Mouse (Mus musculus): ENCODE measurements around the gene Retsat. TPM values are rescaled to one million over a fixed set of nuclear protein-coding genes. Genes with fewer than 3 reads are reported as not detected.

Retsat gene
- polyA plus RNA-seq, 3 experiments from 2014 or later, result 3.9 to 5.5 (median 4.1) TPM

DNA sequence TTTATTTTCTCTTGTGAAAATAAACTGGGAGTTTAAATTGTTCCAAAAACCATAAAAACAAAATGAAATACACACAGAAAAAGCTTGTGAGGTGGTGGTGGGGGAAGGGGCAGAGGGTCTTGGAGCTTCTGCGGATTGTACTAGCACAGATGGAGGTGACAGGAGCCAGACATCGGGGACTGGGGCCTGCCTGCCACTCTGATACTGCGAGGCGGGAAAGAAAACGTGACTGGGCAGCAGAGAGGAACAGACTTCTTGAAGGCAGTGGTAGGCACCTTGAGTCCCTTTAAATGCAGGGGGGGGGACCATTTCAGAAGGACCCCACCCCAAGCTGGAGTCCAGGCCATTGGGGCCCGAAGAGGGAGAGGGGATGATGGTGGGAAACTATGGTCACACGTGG is 28.1 kb downstream of the Retsat start:
- no peak for ATAC-seq

DNA sequence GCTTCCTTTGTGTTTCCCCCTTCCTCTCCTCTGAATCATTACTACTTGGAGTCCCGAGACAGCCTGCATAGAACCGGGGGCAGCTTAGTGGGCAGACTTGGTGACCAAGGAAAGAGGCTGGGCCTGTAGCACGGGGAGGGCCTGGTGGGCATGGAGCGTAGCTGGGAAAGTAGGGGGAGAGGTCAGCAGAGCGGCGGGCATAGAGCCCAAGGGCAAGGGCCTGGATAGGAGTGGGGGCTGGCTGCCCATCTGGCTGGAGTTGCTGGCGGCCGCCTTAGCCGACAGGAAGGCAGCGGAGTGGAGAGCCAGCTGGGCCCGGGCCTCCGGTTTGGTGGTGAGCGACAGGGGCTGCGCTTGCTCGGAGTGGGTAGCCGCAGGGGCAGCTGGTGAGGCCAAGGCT is 29.0 kb downstream of the Retsat start:
- no peak for ATAC-seq

- no peak for ATAC-seq
Measured at GRCm38 (mm10) chr6:72630370-72630769, 32.1 kb downstream of the Retsat start.

DNA sequence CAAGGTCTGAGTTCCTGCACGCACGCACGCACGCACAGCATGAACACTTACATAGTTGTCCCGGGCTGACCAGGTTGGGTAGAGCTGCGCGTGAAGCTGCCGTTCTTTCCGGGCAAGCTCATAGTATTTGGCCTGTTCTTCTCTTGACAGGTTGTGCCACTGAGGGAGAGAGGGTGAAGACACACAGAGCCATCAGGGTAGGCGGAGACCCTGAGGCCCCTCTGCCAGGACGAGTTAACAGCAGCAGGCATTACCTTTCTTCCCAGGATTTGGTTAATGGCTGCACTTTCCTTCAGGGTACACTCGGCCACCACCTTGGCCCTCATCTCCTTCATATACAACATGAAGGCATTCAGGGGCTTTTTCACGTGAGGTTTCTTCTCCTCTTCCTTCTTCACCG is 32.7 kb downstream of the Retsat start:
- no peak for ATAC-seq

DNA sequence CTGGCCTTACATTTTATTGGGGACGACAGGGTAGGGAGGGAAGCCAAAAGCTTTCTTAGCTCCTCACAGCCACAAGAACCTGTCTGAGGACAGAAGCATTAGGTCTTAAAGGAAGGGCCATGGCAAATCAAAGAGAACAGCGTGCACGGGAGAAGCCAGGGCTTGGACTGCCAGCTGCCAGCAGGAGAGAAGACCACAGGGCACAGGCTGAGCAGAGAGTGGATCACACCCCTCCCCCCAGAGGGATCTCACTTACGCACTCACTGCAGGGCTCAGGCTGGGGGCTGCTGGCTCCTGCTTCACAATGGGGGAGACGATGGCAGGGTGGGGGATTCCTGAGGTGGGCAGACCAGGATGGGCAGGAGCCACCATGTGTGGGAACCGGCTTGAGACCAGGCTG is 33.4 kb downstream of the Retsat start:
- ATAC-seq, result no peak

- no peak for ATAC-seq
Measured at GRCm38 (mm10) chr6:72634311-72634710, 36.0 kb downstream of the Retsat start.

DNA sequence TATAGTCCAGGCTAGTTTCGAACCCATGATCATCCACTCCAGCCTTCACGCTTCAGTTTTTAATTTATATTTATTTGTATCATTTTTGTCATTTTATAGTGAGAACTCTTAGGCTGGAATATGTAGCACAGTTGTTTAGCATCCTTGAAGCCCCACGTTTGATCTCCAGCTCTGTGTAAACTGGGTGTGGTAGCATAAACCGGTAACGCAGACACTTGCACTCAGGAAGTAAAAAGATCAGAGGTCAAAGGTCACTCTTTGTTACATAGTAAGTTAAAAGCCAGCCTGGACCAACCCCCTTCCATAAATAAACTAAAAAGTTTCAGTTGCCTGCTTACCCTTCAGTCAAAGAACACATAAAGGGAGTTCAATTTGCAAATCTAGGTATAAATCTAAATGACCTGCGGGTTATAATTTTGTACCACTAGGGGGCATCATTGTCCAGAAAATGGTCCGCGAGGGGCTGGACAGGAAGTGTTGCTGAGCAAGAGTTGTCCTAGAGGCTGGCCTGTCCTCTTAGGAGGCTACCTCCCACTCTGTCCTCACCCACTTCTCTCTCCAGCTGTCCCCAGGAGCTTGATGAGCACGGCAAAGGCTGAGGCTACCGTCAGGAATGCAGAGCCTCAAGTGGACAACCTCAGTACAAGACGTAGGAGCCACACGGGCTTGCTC is 37.6 kb downstream of the Retsat start:
- peak; percentile 70 for ATAC-seq

- no peak for ATAC-seq
Measured at GRCm38 (mm10) chr6:72636940-72637339, 38.7 kb downstream of the Retsat start.

GRCm38 (mm10) chr6:72641218-72641954 is 43.1 kb downstream of the Retsat start:
- ATAC-seq, result no peak

DNA sequence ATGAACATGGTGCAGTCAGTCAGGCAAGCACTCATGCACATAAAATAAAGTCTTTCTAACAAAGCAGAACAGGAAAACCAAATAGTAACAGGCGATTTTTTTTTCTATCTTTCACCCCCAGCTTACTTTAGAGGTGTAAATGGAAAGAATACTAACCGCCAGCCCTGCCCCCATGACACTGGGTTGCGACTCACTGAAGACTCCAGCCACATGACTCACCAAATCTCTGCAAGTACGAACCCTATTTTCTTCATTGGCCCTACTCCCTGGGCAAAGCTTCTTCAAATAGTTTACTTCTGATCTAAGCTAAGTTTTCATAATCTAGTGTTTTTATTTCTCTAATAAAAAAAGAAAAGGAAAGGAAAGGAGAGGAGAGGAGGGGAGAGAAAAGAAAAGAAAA is 46.3 kb downstream of the Retsat start:
- no peak for ATAC-seq

- ATAC-seq, result no peak
Measured at GRCm38 (mm10) chr6:72645364-72645763, 47.1 kb downstream of the Retsat start.

- no peak for ATAC-seq
Measured at GRCm38 (mm10) chr6:72647383-72647820, 49.1 kb downstream of the Retsat start.

DNA sequence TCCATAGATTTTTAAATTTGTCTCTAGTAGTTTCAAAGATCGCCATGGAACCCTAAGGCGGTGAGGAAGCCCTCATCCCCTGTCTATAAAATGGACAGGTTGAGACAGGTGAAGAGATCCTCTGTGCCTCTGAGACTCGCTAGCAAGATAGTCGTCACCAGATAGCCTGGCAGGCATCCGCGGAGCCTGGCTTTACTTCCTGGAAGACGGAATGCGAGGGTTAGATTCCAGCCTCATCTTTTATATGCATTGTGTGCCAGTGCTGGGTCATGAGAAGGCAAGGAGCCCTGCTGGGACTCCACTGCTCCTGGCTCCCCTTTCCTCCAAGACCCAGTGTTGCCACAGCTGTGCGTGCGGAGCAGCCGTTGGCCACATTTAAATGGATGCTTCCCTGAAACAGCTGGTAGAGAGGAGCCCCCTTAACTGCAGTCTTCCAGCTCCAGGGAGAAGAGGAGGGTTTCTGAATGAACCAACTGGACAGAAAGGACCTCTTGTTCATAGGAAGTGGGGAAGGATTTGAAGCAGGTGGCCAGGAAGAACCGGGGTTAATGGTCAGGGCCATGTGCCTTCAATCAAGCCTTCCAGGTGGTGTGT is 49.8 kb downstream of the Retsat start:
- no peak for ATAC-seq

DNA sequence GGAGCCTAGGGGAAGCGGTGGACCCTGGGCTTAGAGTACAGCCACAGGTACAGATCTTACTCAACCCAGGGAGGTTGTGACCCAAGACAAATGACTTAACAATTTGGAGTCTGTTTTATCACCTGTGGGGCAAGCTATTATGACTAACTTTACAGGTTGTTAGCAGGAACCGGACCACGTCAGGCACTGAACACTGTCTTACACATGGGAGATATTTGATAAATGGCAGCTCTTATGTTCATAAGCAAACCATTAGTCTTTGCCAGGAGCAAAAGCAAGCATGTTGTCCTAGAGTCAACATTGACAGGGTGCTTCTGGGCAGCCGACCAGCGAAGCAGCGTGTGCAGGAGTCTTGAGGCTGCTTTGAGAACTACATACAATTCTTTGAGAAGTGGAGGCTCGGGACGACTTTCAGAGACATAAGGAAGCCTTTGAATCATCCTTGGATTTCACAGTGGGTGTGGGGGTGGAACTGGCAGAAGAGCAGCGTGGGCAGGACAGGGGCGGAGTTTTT is 52.1 kb downstream of the Retsat start:
- no peak for ATAC-seq

- ATAC-seq, result no peak
Measured at GRCm38 (mm10) chr6:72653419-72653818, 55.1 kb downstream of the Retsat start.

- no peak for ATAC-seq
Measured at GRCm38 (mm10) chr6:72654355-72654754, 56.1 kb downstream of the Retsat start.

GRCm38 (mm10) chr6:72655309-72656052 is 57.2 kb downstream of the Retsat start:
- no peak for ATAC-seq

DNA sequence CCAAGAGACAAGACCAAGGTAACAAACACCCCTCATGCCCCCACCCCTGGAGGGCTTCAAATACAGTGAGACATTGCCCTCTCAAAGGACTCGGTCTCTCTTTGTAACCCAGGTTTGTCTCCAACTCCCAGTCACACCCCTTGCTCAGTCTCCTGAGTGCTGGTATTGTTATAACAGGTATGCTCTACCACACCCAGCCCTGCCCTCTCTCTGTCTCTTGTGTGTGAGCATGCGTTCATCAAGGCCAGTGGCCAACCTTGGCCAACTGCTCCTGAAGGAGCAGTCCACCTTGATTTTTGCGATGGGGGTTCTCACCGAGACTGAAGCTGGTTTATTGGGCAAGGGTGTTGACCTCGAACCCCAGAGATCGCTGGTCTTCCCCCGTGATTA is 57.8 kb downstream of the Retsat start:
- ATAC-seq, result no peak

DNA sequence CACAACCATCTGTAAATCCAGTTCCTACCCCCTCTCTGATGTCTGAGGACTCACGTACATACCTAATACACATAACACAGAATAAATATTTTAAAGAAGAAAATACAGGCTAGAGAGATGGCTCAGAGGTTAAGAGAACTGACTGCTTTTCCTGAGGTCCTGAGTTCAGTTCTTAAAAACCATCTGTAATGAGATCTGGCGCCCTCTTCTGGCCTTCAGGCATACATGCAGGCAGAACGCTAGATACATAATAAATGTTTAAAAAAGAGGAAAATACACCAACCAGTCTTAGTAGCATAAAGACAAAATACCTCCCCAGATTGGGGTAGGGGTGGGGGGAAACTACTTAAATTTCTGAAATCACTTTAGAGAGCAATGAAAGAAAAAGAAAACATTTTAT is 59.7 kb downstream of the Retsat start:
- ATAC-seq, result no peak
